Mouse (Mus musculus) kidney, postnatal 25 days (tissue): ENCODE data around the gene Lcn2.
A peak's percentile ranks its signal among the peaks of the same experiment; 100 is the strongest.

ENCODE experiments used
- DNase-seq, 2 experiments: peaks; one replicate each; pipeline ENCODE4 v3.0.0; 2021; ENCODE audit warnings: mixed read lengths in 2 of 2

Lcn2 gene

DNA sequence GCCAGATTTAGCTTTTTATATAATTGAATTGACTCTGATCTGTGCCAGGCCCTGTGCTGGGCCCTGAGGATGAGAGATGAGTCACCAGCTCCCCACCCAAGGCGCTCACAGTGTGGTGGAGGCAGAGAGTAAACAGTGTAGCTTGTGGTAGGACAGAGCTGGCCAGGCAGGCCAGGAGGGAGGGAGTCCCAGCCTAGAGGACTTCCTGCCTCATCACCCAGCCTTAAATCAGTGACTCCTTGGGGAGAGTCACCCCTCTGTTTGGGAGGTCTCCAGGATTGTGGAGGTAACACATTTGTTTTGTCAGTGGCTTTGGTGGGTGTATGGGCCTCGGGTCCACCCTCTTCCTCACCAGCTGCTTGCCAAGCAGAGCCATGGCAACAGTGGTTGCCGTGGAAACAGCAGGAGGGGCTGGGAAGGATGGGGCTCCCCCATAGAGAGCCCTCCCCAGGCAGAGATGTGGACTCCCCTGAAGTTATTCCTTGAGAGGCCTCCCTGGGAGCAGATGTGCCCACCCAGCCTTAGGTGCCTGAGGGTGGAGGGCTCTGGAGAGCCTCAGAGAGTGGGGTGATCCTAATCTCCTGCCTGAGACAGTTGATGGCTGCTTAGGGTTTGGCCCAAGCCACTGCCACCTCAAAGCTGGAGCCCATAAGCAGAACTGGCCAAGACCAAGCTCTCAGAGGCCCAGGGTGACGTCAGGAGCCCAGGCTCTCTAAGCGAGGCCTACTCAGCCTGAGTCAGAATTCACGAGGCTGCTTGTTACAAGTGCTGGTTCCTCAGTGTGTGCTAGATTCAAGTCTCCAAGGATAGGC is 45.3 kb downstream of the Lcn2 start:
- DNase-seq: no peak

DNA sequence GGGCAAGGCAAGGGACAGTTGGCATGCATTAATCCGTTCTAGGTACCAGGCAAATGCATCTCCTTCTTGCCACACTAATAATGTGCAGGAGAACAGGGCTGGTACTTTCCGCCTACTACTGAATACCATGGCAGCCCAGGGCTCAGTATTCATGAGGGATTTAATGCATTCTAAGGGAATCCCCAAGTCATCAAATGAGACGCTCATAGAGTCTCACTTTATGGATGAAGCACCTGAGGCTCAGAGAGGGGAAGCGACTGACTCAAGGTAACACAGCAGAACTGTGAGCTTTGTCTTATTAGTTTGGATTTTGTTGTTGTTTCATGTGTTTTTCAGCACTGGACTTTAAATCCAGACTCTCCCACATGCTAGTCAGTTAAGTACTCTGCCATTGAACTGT is 46.0 kb downstream of the Lcn2 start:
- no peak for DNase-seq

DNA sequence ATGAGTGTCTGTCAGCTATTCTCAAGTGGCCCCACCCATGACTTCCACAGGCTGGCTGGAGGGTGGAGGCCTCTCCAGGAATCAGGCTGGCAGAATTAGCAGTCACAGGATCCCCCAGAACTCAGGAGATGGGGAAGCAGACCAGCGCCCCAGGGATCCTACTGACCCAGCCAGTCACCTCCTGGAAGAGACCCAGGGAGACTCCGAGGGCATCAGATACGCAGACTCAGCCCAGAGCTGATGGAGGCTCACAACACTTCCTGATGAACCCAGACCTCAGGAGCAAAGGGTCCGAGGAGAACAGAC is 46.5 kb downstream of the Lcn2 start:
- DNase-seq: no peak

DNA sequence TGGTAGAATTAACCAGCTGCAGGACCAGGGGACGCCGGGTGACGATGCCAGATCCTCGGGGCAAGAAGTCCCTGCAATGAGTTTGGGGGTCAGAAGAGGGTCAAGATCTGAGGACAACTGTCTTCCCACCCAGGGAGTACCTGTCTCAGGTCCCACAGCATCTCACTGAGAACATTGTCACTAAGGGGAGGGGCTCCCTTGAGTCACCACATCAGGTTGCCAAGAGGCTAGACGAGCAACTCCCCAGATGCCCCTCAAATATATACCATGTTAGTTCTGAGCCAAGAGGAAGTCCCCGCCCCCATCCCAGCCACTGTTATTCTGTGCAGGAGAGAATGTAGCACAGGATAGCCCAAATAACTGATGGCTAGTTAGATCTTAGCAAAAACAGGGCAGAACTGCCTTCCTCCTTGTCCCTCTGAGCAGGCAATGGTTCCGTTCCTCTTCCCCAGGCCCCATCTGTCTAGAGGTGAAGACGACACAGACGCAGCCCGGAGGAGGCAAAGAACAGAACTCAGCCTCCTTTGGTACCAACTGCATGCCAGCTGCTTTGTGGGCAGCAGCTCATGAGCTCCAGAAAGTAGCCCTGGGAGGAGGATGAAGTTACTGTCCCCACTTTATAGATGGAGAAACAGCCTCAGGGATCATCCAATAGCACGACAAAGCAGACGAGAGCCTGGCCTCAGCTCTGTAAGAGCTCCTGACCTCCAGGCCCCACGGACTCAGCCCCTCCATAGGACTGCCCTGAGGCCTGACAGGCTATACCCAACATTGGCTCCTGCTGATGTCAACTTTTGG is 47.0 kb downstream of the Lcn2 start:
- DNase-seq: no peak

DNA sequence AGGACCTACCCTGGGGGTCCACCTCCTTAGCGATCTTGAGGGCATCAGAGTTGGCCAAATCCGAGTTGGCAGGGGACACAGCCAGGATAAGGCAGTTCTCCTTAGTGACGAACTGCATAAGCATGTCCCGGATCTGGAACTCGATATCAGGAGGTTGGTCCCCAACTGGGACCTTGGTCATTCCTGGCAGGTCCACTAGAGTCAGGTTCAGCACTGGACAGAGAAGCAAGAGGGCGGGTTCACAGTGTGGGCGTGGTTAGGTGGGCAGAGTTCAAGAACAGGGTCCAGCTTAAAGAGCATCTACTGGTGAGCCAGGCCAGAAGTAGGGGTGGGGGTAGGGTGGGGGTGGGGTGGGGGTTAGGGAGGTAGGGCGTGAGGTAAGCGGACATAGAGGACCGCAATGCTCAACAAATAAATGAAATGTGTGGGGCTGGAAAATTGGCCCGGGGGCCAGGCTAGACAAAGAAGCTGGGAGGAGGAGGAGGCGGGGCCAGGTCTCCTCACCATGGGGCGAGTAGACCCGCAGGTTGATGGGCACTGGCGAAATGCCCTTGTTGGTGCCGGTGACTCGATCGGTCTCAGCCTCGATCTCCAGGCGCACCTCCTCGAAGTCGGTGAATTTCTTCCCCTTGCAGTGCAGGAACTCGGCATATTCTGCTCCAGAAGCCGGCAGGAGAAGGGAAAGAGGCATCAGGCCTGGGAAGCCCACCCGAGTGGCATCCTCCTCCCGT is 48.0 kb downstream of the Lcn2 start:
- peak; percentile 16 to 65 for DNase-seq

DNA sequence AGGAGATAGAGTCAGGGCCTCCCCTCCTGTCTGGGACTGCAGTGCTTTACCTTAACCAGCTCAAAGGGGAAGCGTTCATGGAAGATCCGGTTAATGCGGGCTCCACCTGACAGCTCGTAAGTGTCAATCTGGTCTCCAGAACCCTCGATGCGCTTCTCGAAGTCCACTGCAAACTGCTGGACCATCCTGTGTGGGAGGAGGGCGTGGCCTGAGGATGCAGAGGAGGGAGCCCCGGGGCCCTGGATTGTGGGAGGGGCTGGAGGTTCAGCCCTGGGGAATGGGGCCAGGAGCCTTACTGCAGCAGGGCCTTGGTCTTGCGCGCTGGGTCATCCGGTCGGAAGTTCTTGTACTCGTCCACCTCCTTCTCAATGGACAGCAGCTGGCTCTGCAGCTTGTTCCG is 52.2 kb downstream of the Lcn2 start:
- no peak for DNase-seq
